Mouse (Mus musculus) erythroid progenitor cell, adult 5-6 weeks (primary cell): ENCODE measurements around the gene Gm20870. TPM values are rescaled to one million over a fixed set of nuclear protein-coding genes. Genes with fewer than 3 reads are reported as not detected.
"Not testable (repeated sequence)": the region's sequence is repeated elsewhere in the genome, so short reads cannot be mapped to it uniquely, and the experiment has no call there.

Source experiments
- ATAC-seq: replicated peaks from 2 replicates; pipeline ENCODE4 v1.8.0; 2016; ENCODE audit warnings: moderate number of reproducible peaks, mild to moderate bottlenecking, moderate TSS enrichment, inconsistent platforms; ENCODE audit not compliant: poor library complexity, low FRiP score, severe bottlenecking
- total RNA-seq, 2 experiments: library from RNA; stranded (forward) in 1 of 2; stranded (reverse) in 1 of 2; fragments of 150-400 nt in 1 of 2; fragments of 186-747, 209-891 nt in 1 of 2; gene quantifications; 2 replicates each; pipeline versions ENCODE4 v1.2.3 to v1.2.4; 2015 to 2017; ENCODE audit warnings: low replicate concordance in 2 of 2

The Gm20870 gene
- total RNA-seq (2015; ENCODE audit: low replicate concordance): not detected in 2 replicates
- total RNA-seq (2017; ENCODE audit: low replicate concordance): not detected in 2 replicates

- ATAC-seq: not testable (repeated sequence)
These were observed at the start of gene Gm20870 for GRCm38 (mm10) chrY:71691743-71692142. Gene Gm20870, plus strand, starts transcription at chrY:71692043.

Other genes starting within 250 kb of the Gm20870 start
- not detected in 2 replicates for gene Gm20869, start 222.6 kb upstream of the Gm20870 start, total RNA-seq (2015; ENCODE audit: low replicate concordance)
- not detected in 2 replicates for gene Gm20869, start 222.6 kb upstream of the Gm20870 start, total RNA-seq (2017; ENCODE audit: low replicate concordance)